Mouse (Mus musculus) spleen, postnatal 36 days (tissue): ENCODE data around the gene Pitpnm1.
"Not testable (repeated sequence)": the region's sequence is repeated elsewhere in the genome, so short reads cannot be mapped to it uniquely, and the experiment has no call there.

Experiments
- DNase-seq, 2 experiments: peaks; one replicate each; pipeline ENCODE4 v3.0.0; 2022; ENCODE audit warnings: low spot score in 2 of 2, mixed read lengths in 1 of 2

The Pitpnm1 gene

GRCm38 (mm10) chr19:4099837-4100717 lies at the start of gene Pitpnm1:
Gene Pitpnm1 (plus strand): TSS chr19:4099998.
- DNase-seq, result peak; percentile 87 to 89

GRCm38 (mm10) chr19:4051016-4051415 lies 48.8 kb upstream of the Pitpnm1 start:
- no peak for DNase-seq

GRCm38 (mm10) chr19:4051741-4052515 lies 47.9 kb upstream of the Pitpnm1 start:
- DNase-seq, result peak; percentile 52 to 65

GRCm38 (mm10) chr19:4052516-4053030 lies 47.2 kb upstream of the Pitpnm1 start:
- no peak for DNase-seq

GRCm38 (mm10) chr19:4054613-4055012 lies 45.2 kb upstream of the Pitpnm1 start:
- no peak for DNase-seq

GRCm38 (mm10) chr19:4055216-4055946 lies 44.4 kb upstream of the Pitpnm1 start:
- no peak for DNase-seq

GRCm38 (mm10) chr19:4055947-4056693 lies 43.7 kb upstream of the Pitpnm1 start:
- no peak for DNase-seq

GRCm38 (mm10) chr19:4056727-4057126 lies 43.1 kb upstream of the Pitpnm1 start:
- DNase-seq, result no peak

- DNase-seq, result no peak
These were observed 42.4 kb upstream of the Pitpnm1 start for GRCm38 (mm10) chr19:4057389-4057788.

- DNase-seq, result no peak
These were observed 41.8 kb upstream of the Pitpnm1 start for GRCm38 (mm10) chr19:4057962-4058361.

- DNase-seq, result no peak
These were observed 41.2 kb upstream of the Pitpnm1 start for GRCm38 (mm10) chr19:4058581-4058980.

GRCm38 (mm10) chr19:4059069-4059740 lies 40.6 kb upstream of the Pitpnm1 start, which contains the start of gene Gstp3:
Gene Gstp3 (minus strand): TSS chr19:4059569.
- peak; percentile 41 to 62 for DNase-seq

GRCm38 (mm10) chr19:4060044-4060898 lies 39.5 kb upstream of the Pitpnm1 start:
- not testable (repeated sequence) for DNase-seq

GRCm38 (mm10) chr19:4060899-4061465 lies 38.8 kb upstream of the Pitpnm1 start:
- DNase-seq, result no peak

- DNase-seq, result not testable (repeated sequence)
These were observed 36.4 kb upstream of the Pitpnm1 start for GRCm38 (mm10) chr19:4063357-4063756.

GRCm38 (mm10) chr19:4064501-4064900 lies 35.3 kb upstream of the Pitpnm1 start:
- DNase-seq, result not testable (repeated sequence)

GRCm38 (mm10) chr19:4066280-4066679 lies 33.5 kb upstream of the Pitpnm1 start:
- DNase-seq, result no peak

- no peak for DNase-seq
These were observed 32.9 kb upstream of the Pitpnm1 start for GRCm38 (mm10) chr19:4066877-4067276.

GRCm38 (mm10) chr19:4068242-4068641 lies 31.6 kb upstream of the Pitpnm1 start:
- not testable (repeated sequence) for DNase-seq
